Mouse (Mus musculus) kidney, postnatal 25 days (tissue): ENCODE measurements around the gene Gm6803.
"Not testable (repeated sequence)": the region's sequence is repeated elsewhere in the genome, so short reads cannot be mapped to it uniquely, and the experiment has no call there.

ENCODE experiments used
- DNase-seq, 2 experiments: peaks; one replicate each; pipeline ENCODE4 v3.0.0; 2021; ENCODE audit warnings: mixed read lengths in 2 of 2

Gene Gm6803

DNA sequence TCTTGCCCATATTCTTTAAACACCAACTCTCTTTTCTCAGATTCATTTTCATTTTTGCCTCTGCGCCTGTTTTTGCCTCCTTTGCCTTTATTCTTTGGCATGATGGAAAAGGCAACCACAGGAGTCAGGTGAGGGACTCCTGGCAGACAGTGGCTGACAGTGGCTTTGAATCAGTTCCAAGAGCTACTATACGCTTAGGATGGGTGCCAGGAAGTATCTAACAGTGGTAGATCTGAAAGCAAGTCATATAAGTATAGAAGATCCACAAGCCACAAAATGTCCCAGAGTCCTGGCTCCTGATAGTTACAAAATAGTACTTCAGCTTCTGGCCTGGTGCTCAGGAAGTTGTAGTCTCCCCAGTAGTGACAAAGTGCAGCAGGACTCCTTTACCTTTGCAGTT is at the start of gene Gm6803:
TSS of gene Gm6803 (minus strand) at position 101 of the 400 bp plus-strand sequence.
- DNase-seq = not testable (repeated sequence)

DNA sequence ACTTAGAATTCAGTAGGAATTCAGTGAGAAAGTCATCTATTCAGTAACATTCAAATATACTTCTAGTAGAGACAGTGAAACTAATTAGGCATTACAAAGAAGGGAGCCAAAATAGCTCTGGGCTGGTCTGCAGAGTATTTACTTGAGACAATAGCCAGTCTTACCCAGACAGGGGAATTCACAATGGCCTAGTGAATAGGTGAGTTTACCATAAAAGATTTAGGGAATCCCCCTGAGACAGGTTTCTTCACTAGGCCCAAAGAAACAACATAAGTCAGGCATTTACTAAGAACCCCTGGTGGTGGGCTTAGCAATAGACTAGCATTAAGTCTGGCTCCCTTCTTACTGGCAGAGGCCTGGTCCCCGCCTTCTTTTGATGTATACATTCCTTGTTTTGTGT is 26.7 kb upstream of the Gm6803 start:
- DNase-seq = not testable (repeated sequence)

DNA sequence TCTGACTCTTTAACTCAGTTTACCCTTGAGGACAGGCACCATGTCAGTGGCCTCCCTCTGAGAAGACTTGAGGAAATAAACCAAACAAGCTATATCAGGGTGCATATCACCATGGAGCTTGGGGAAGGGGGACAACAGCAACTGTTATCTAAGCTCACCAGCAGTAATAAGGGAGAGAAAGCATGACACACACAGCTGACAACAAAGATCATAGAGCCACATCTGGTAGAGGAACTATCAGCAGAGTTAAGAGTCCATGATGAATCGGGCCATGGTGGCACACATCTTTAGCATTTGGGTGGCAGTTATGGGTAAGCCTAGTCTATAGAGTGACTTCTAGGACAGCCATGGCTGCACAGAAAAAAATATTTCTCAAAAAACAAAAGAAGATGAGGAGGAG is 21.1 kb upstream of the Gm6803 start:
- DNase-seq = not testable (repeated sequence)

DNA sequence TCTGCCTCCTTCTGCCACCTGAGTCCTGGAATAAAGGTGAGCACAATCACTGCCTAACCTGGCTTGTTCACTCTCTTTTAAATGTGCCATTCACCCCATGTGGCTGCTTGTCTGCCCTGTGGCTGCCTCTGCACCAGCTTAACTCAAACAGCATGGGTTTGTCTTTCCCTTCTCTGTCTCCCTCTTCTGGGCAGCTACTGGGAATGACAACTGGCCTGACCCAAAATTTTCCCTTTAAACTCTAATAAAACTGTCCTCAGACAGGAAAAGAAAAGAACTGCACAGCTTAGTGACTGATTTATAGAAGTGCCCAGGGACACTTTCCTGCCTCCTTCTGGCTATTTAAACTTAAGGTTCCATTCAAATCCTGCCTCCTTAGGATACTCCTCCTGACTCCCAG is 20.5 kb upstream of the Gm6803 start:
- not testable (repeated sequence) for DNase-seq

DNA sequence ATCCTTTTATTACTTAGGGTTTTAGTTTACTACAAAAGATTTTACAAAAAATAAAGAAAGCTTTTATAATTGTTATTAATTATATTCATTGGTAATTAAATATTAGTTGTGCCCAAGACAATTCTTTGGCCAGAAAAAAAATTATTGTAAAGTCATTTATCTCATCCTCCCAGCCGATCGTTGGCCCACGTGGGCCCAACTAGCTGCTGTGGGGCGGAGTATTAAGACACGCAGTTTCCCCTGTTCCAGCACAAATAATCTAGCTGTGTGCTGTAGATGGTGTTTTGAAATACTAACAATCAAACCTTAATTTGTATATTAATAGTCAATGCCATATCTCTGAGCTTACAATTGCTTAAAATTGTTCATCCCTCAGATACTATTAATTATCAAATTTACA is 13.7 kb upstream of the Gm6803 start:
- DNase-seq = not testable (repeated sequence)

DNA sequence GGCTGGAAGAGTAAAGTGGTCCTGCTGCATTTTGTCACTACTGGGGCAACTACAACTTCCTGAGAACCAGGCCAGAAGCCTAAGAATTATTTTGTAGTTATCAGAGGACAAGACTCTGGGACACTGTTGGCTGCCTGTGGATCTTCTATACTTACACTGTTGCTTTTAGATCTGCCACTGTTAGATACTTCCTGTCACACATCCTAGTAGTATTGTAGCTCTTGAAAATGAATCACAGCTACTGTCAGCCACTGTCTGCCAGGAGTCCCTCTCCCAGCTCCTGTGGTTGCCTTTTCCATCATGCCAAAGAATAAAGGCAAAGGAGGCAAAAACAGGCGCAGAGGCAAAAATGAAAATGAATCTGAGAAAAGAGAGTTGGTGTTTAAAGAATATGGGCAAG is 8.1 kb upstream of the Gm6803 start, which contains the start of gene Gm2056:
TSS of gene Gm2056 (plus strand) at position 301 of the 400 bp plus-strand sequence.
- DNase-seq = not testable (repeated sequence)

DNA sequence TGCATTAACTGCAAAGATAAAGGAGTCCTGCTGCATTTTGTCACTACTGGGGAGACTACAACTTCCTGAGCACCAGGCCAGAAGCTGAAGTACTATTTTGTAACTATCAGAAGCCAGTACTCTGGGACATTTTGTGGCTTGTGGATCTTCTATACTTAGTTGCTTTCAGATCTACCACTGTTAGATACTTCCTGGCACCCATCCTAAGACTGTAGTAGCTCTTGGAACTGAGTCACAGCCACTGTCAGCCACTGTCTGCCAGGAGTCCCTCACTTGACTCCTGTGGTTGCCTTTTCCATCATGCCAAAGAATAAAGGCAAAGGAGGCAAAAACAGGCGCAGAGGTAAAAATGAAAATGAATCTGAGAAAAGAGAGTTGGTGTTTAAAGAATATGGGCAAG is 7.0 kb downstream of the Gm6803 start, which contains the start of gene Gm2075:
TSS of gene Gm2075 (plus strand) at position 301 of the 400 bp plus-strand sequence.
- not testable (repeated sequence) for DNase-seq

DNA sequence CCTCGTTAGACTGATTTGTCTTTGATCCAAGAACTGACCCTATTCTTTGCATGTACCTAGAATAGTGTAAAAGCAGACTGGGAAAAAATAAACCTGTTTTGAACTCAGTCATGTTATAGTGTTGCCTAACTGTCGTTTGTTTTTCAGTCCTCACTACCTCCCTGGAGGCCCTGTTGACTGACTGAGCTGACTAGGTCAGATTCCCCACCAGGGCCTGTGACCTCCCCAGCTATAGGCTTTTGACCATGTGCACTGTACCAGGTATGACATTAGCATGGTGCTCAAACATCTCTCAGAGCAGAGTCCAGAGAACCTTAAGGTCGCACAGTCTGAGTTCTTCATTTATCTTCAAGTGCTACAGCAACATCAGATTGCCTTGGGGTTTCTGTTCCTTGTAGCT is 14.5 kb downstream of the Gm6803 start:
- DNase-seq = not testable (repeated sequence)

DNA sequence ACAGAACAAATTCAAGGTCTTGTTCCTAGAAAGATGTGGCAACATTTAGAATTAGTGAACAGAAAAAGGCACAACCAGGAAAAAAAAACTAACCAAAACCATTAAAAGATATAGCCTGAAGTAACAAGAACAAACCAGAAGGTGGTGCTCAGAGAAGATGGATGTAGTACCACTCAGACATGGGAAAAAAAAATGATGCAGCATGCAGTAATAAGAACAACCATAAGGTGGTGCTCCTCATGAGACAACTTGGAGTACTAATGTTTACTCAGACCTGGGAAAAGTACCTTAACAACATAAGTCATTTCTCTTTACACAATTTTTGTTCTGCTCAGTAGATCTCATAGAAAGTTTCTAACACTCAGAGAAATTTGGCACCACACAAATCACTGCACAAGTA is 34.6 kb downstream of the Gm6803 start:
- DNase-seq = not testable (repeated sequence)
